Mouse (Mus musculus) right cerebral cortex, postnatal 10 days (tissue): ENCODE data around the gene Gstt2.

Experiments
- DNase-seq, 2 experiments: peaks; one replicate each; pipeline ENCODE4 v3.0.0; 2021; ENCODE audit warnings: low spot score in 2 of 2

Gstt2 gene

GRCm38 (mm10) chr10:75837248-75837759, at the start of gene Gstt2:
Gene Gstt2, minus strand, starts transcription at chr10:75837424.
- peak; percentile 94 to 95 for DNase-seq

DNA sequence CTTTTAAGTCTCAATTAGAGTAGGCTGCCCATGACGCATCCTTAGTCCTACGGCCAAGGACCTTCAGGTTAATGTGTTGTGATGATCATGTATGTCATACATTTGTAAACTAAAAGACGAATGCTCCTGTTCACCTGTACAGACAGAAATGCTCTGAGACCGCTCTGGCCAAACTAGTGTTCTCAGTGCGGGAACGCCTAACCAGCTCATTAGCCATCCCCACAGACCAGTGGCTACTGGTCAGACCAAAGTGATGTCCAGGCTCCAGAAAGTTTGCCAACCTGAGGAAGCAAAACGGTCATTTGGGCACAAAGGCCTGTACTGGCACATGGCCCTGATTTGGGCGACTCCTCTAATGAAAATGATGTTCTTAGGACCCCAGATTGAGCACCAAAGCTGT, 47.5 kb upstream of the Gstt2 start:
- no peak for DNase-seq

DNA sequence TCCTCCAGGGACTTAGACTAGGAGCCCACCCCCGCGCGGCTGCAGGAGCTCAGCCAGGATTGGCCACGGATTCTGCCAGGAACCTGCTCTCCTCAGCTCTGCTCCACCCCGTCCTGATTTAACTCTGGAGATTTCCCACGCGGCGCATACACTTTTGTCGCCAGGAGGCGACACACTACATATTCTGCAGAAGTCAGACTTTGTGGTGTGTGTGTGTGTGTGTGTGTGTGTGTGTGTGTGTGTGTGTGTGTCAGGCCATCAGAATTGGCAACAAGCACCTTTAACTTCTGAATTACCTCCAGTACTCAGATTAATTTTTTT, 46.0 kb upstream of the Gstt2 start:
- peak; percentile 88 to 91 for DNase-seq

- no peak for DNase-seq
Measured at GRCm38 (mm10) chr10:75882433-75883231, 45.4 kb upstream of the Gstt2 start.

DNA sequence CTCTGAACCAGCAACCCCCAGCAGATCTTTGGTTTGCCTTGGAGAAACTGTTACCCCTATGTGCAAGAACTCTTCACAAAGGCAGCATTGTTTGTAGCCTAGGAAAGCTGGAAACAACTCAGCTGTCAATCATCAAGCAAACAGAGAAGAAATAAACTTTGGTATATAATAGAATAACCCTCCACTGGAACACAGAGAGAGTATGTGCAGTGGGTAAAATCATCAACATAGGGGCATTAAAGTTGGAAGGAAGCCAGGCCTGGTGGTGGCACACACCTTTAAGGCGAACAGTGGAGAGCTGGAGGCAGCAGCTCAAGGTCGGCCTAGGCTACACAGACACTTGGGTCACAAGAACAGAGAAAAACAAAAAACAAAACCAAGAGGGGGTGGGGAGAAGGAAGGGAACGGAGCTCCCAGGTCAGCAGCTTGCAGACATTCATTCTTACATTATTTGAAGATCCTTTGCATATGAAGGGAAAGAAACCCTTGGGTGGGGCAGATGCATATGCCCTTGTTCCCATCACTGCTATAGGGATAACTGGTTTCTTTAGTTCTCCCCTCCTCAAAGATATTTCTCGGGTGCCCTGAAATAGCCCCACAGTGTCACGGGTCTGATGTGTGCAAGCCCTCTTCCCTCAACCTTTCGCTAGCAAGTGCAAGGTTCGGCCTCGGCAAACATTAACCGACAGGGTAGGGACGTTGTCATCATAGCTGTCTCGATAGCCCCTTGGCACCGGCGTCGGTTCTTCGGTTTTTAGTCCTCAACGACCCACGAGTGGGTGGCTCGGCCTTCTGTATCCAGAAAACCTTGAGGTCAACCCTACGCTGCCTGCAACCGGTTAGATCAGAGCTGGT, 44.6 kb upstream of the Gstt2 start:
- DNase-seq, result no peak

- DNase-seq, result no peak
Measured at GRCm38 (mm10) chr10:75880771-75881577, 43.8 kb upstream of the Gstt2 start.

DNA sequence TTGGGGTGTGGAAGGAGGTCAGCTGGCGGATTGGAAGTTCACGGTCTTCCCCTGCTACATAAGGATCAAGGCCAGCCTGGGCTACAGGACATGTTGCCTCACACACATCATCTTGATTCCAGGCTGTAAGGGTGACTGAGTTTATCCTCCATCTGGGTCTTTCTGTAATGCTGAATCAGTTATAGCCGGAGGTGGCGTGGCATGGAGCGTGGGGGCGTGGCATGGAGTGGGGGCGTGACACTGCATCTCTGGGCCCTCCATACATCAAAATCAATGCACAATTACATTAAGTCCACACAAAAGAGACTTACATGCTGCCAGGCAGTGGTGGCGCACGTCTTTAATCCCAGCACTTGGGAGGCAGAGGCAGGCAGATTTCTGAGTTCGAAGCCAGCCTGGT, 43.1 kb upstream of the Gstt2 start:
- DNase-seq, result no peak

GRCm38 (mm10) chr10:75878836-75879235, 41.6 kb upstream of the Gstt2 start:
- DNase-seq, result no peak

GRCm38 (mm10) chr10:75873543-75874170, 36.4 kb upstream of the Gstt2 start:
- DNase-seq, result peak in 1 of 2 experiments; percentile 38

DNA sequence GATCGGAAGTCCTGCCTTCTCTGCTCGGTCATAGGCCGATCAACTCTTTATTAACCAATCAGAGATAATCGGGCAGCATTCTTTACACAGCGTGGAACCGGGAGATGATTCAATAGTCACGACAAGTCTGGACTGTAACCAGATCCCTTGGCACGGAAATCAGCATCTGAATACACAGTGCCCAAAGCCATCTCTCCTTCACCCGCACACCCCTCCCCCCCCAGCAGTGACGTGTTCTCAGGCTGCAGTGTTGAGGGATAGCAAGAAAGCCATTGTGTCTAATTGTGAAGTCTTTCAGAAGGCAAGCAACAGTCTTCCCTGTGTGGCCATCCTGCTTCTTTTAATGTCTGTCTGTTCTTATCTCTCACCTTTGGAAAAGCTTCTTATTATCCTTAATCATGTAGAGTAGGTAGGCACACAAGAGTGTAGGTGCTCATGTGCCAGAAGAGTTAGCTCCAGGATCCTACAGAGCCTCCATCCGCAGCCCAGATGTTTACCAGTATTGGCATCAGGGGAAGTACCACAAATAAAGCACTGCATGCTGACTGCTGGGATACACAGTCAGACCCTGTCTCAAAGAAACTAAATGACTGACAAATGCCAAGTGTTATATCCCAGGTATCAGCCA, 35.8 kb upstream of the Gstt2 start:
- peak; percentile 89 to 92 for DNase-seq

DNA sequence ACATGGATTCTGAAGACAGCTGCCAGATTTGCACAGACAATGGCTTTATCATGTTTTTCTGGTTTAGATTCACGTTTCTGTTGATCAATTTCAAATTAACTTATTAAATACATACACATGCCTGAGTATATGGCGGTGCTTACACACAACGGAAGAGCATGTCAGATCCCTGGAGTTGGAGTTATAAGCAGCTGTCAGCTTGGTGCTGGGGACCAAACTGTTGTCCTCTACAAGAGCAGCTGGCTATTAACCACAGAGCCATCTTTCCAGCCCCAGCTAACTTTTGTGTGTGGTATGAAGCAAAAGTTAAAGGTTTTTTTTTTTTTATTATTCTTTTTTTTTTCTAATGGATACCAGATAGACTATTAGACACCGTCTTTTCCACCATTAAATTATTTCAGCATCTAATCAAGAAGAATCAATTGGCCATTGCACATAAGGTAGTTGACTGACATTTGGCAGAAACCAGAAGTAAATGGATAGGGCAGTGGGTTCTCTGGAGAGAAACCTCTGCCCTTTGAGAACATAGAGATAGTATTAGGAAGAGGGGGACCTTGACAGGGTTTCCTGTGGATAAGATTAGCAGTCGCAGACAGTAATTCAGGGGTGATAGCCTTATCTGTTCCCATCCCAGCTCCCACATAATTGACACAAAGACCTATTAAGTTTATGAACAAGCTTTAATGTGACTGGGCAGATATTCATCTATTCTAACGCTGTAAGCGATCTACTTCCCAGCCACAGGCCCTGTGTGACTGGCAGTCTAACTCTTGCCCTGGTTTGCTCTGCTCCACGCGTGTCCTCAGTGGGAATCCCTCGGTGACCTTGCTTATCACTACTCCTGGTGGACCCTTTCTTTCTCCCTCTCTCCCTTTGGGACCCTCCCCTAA, 35.0 kb upstream of the Gstt2 start:
- DNase-seq, result no peak

- DNase-seq, result no peak
Measured at GRCm38 (mm10) chr10:75861587-75861986, 24.4 kb upstream of the Gstt2 start.

DNA sequence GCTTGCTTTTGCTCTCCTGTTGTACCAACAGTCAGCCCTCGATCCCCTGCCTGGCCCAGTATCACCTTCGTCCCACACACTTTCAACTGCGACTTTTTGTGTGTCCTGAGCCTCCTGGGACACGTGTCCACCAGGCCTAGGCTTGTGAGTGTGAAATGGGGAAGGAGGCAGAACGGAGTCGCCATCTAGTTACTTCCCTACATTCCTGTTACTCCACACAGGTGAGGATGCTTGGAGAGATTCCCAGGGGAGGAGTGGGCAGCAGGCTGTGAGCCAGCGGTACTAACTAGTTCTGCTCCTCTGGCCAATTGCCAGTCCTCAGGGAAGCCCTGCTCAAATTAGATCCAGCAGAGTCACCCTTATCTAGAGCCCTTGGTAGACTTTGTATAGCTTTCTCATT, 23.5 kb upstream of the Gstt2 start:
- DNase-seq, result peak; percentile 56 to 60

DNA sequence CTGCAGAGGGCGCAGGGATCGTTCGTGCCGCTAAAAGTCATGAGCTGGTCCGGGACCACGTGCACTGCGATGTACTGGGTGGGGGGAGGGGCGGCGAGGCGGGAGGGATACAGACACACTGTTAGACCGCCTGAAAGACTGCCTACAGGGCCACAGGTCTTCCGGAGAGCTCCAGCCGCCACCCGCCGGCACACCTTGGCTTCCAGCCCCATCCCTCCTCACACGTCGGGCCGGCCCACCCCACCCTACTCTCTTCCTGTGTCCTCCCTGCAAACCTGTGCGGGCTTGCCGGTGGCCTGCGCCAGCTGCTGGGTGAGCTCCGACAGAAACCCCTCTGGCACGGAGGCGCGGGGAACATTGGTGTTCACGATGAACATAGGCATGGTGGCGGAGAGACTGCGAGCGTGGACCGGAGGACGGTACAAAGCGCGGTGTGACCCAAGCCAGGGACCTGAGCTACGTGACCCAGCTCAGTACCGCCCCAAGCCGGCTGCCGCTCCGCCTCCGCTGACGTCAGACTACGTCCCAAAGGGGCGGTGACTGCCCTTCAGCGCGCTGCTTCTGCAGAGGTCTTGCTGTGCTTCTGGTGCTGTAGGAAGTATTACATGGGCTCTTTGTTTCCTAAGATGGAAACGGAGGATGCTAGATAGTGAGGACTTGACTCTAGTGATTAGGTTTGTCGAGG, 22.7 kb upstream of the Gstt2 start, which contains the start of gene Mif:
Gene Mif, minus strand, starts transcription at position 455 of the 685 bp plus-strand sequence.
- peak; percentile 88 to 89 for DNase-seq

GRCm38 (mm10) chr10:75859107-75859746, 22.0 kb upstream of the Gstt2 start:
- DNase-seq, result peak; percentile 59 to 74

- no peak for DNase-seq
Measured at GRCm38 (mm10) chr10:75857598-75857997, 20.4 kb upstream of the Gstt2 start.

DNA sequence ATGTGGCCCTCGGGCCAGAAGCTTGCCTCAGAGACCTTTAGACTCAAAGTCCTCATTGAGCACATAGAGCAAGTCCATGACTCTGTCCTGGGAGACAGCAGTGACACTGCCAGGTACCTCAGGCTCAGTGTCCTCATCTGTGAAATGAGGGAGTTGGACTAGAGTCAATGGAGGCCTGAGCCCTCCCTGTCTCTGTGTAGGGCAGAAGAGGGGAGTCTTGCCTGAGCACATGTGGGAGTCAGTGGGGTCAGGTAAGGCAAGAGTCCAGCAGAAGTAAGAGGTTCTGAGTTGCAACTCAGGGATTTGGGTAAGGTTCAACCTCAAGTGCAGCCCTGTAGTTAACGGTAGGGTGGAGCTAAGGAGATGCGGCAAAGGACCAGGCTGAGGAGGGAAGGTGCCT, 19.8 kb upstream of the Gstt2 start:
- no peak for DNase-seq

DNA sequence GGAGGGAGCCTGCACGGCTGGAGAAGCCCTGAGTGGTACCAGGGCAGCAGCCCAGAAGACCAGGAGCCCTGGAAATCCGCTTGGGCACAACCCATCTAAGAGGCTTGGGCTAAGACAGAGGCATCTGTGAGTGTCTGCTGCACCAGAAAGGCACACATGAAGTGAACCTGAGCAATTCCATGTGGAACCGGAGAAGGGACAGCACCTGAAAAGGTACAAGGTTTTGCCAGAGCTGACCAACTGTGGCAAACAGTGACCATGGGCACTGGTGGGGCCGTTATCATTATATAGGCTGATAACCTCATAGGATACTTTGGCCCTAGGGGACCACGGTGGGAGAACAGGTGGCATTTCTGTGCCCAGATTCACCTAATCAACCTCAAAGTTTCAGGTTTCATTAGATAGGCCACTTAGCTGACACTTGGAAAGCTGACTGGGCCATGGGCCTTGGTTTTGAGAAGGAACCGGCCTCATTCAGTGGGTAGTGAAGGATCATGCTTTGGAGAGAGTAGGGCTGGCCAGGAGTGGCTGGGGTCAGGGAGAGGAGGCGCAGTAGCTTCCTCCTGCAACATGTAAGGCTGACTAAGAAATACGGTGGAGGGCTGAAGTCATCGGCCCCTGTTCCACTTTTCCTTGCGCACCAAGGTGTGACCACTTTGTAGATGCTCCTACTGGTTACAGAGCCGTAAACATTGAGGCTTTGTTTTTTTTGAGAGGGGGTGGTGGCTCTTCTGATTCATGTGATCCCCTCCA, 19.1 kb upstream of the Gstt2 start:
- no peak for DNase-seq
